Mouse (Mus musculus): ENCODE measurements around the gene Gdpd5.

DNA sequence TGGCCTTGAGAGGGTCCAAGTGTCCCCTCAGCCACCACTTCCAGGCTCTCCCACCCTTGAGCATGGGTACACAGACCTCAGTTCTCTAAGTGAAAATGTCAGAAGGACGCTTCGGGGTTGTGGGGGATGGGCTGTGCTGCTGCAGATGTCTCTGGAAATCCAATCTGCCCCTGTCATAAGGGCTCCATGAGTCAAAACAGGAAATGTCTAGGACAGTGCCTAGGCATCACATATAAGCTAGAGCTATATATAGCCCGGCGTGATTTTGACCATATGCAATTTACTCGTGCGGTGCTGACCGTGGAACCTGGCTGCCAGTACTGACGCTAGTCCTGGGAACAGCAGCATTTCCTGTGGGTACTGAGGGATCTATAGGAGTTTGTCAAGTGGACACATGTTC is 20.2 kb downstream of the Gdpd5 start:
- TF ChIP-seq TBP (IDR thresholded peaks at IDR 0.05; ENCODE audit: low read depth, low read length) (no peak), SIN3A (IDR thresholded peaks at IDR 0.05; ENCODE audit: low read length) (no peak), POLR2AphosphoS2 (IDR thresholded peaks at IDR 0.05; ENCODE audit: low read length) (no peak)
